Mouse (Mus musculus) midbrain, embryonic 11.5 days (tissue): ENCODE data around the gene Uba52. TPM values are rescaled to one million over a fixed set of nuclear protein-coding genes. Genes with fewer than 3 reads are reported as not detected.

Experiments used
- ATAC-seq: fragments of 200-750 bp; cut with Nextera tagmentation; 2 replicates; pipeline ENCODE4 v1.8.0; 2017; ENCODE audit warnings: moderate TSS enrichment, moderate library complexity; ENCODE audit not compliant: low FRiP score
- DNase-seq: peaks from one replicate; pipeline ENCODE4 v3.0.0; 2015; ENCODE audit warnings: low spot score; ENCODE audit errors: missing footprints
- H3K27ac ChIP-seq: fragments of 300-500 bp; sonication (generic); 2 replicates; pipeline ENCODE4 v1.5.1; 2014; ENCODE audit warnings: low read depth, low read length
- H3K27me3 ChIP-seq: fragments of 300-500 bp; sonication (generic); 2 replicates; pipeline ENCODE4 v1.6.1; 2014; ENCODE audit warnings: mild to moderate bottlenecking, low read length, moderate library complexity, mixed read lengths; ENCODE audit not compliant: control insufficient read depth, insufficient read depth
- H3K36me3 ChIP-seq: fragments of 300-500 bp; sonication (generic); 2 replicates; pipeline ENCODE4 v1.6.1; 2014; ENCODE audit warnings: mild to moderate bottlenecking, low read length, moderate library complexity, mixed read lengths; ENCODE audit not compliant: control insufficient read depth, insufficient read depth
- H3K4me1 ChIP-seq: fragments of 300-500 bp; sonication (generic); 2 replicates; pipeline ENCODE4 v1.6.1; 2014; ENCODE audit warnings: low read length; ENCODE audit not compliant: control insufficient read depth, insufficient read depth
- H3K4me2 ChIP-seq: fragments of 300-500 bp; sonication (generic); 2 replicates; pipeline ENCODE4 v1.6.1; 2014; ENCODE audit warnings: mild to moderate bottlenecking, moderate library complexity
- H3K4me3 ChIP-seq: fragments of 300-500 bp; sonication (generic); 2 replicates; pipeline ENCODE4 v1.5.1; 2014; ENCODE audit warnings: low read depth, low read length
- H3K9ac ChIP-seq: fragments of 300-500 bp; sonication (generic); 2 replicates; pipeline ENCODE4 v1.6.1; 2014; ENCODE audit warnings: low read length
- H3K9me3 ChIP-seq: fragments of 300-500 bp; sonication (generic); 2 replicates; pipeline ENCODE4 v1.6.1; 2016; ENCODE audit warnings: low read length; ENCODE audit not compliant: control insufficient read depth
- WGBS: fragments of 180-500 bp; shearing (Covaris S2); extraction: QIAGEN DNeasy Blood & Tissue Kit; methylation state at CpG from one replicate; pipeline ENCODE4 v1.1.7; 2014; 5-methylcytosine and 5-hydroxymethylcytosine counted together
- polyA plus RNA-seq: library from polyadenylated mRNA; unstranded; fragments of >200 nt; fragmentation: Nextera tagmentation; extraction: Ambion mirVana; gene quantifications from 2 replicates; pipeline ENCODE4 v1.2.1, GENCODE M21; 2014

The Uba52 gene
- polyA plus RNA-seq, 1 experiment from 2014 or later = 852 TPM

- Histone ChIP-seq H3K9me3 (no peaks in the 10 kb centered on the region), H3K4me2 (peak within 1 kb of the TSS; percentile 39), H3K4me1 (peaks cover 33% of the 10 kb centered on the region), H3K9ac (no peak within 1 kb of the TSS), H3K36me3 (no peaks in the 10 kb centered on the region), H3K4me3 (peak within 1 kb of the TSS; percentile 28), H3K27me3 (peaks cover 98% of the 10 kb centered on the region), H3K27ac (no peak within 1 kb of the TSS)
- ATAC-seq (no peak), DNase-seq (peak; percentile 87)
- under 1% methylated on average over 60 of the region's 93 CpGs for WGBS
Measured at GRCm38 (mm10) chr8:70492664-70493640, 17.6 kb downstream of the Uba52 start, which contains the start of gene Crlf1. TSS of gene Crlf1 (plus strand) at chr8:70493158.

- Histone ChIP-seq H3K4me3 (no peak overlapping the region), H3K4me2 (no peak overlapping the region), H3K9ac (no peak overlapping the region), H3K9me3 (no peaks in the 10 kb centered on the region), H3K36me3 (no peaks in the 10 kb centered on the region), H3K27me3 (peaks cover 98% of the 10 kb centered on the region), H3K27ac (no peak overlapping the region), H3K4me1 (peaks cover 36% of the 10 kb centered on the region)
- DNase-seq = peak; percentile 93
- ATAC-seq = no peak
- 1% methylated on average over 20 of the region's 20 CpGs for WGBS
Measured at GRCm38 (mm10) chr8:70490880-70491495, 19.6 kb downstream of the Uba52 start.

- Histone ChIP-seq H3K4me3 (no peak overlapping the region; the same call in 1 of the 2 replicates), H3K36me3 (no peaks in the 10 kb centered on the region), H3K4me2 (peak overlapping the region; percentile 35; the same call in 1 of the 2 replicates), H3K27ac (no peak overlapping the region), H3K27me3 (peaks cover 97% of the 10 kb centered on the region), H3K9me3 (no peaks in the 10 kb centered on the region), H3K4me1 (peaks cover 36% of the 10 kb centered on the region), H3K9ac (no peak overlapping the region)
- ATAC-seq (no peak), DNase-seq (peak; percentile 92)
- WGBS = 4% methylated on average over 10 of the region's 10 CpGs
Measured at GRCm38 (mm10) chr8:70490061-70490879, 20.3 kb downstream of the Uba52 start.

GRCm38 (mm10) chr8:70489576-70489975 lies 21.0 kb downstream of the Uba52 start:
- H3K4me3 ChIP-seq = peak overlapping the region; percentile 18
- under 1% methylated on average over 34 of the region's 41 CpGs for WGBS
- H3K4me2 ChIP-seq = peak overlapping the region; percentile 35
- H3K4me1 ChIP-seq = peaks cover 35% of the 10 kb centered on the region
- ATAC-seq (no peak), DNase-seq (no peak)
- H3K9ac ChIP-seq = no peak overlapping the region
- H3K27me3 ChIP-seq = peaks cover 95% of the 10 kb centered on the region
- H3K9me3 ChIP-seq = no peaks in the 10 kb centered on the region
- no peaks in the 10 kb centered on the region for H3K36me3 ChIP-seq
- H3K27ac ChIP-seq = no peak overlapping the region

- Histone ChIP-seq H3K36me3 (no peaks in the 10 kb centered on the region), H3K9me3 (no peaks in the 10 kb centered on the region), H3K9ac (no peak overlapping the region), H3K4me1 (peaks cover 33% of the 10 kb centered on the region), H3K27ac (no peak overlapping the region), H3K4me3 (peak overlapping the region; percentile 18; the same call in 1 of the 2 replicates), H3K4me2 (peak overlapping the region; percentile 35), H3K27me3 (peaks cover 90% of the 10 kb centered on the region)
- ATAC-seq (no peak), DNase-seq (peak; percentile 91)
- WGBS = 5% methylated on average over 14 of the region's 14 CpGs
Measured at GRCm38 (mm10) chr8:70488931-70489470, 21.6 kb downstream of the Uba52 start.

GRCm38 (mm10) chr8:70487993-70488796 lies 22.4 kb downstream of the Uba52 start:
- Histone ChIP-seq H3K4me1 (peaks cover 27% of the 10 kb centered on the region), H3K9me3 (no peaks in the 10 kb centered on the region), H3K27ac (no peak overlapping the region), H3K36me3 (no peaks in the 10 kb centered on the region), H3K4me3 (peak overlapping the region; percentile 27), H3K4me2 (peak overlapping the region; percentile 42), H3K27me3 (peaks cover 84% of the 10 kb centered on the region), H3K9ac (0 out of 2 replicates have a peak overlapping the region, but pooled peaks have one; percentile 2)
- WGBS = under 1% methylated on average over 55 of the region's 55 CpGs
- peak; percentile 31; the same call in 1 of the 2 replicates for ATAC-seq
- DNase-seq = peak; percentile 92

GRCm38 (mm10) chr8:70486941-70487520 lies 23.6 kb downstream of the Uba52 start, which contains the start of gene Tmem59l:
TSS of gene Tmem59l (minus strand) at chr8:70487358.
- peak within 1 kb of the TSS; percentile 49 for H3K4me2 ChIP-seq
- H3K36me3 ChIP-seq = no peaks in the 10 kb centered on the region
- peak within 1 kb of the TSS; percentile 27 for H3K4me3 ChIP-seq
- H3K27me3 ChIP-seq = peaks cover 72% of the 10 kb centered on the region
- H3K4me1 ChIP-seq = peaks cover 22% of the 10 kb centered on the region
- H3K9ac ChIP-seq = peak within 1 kb of the TSS; percentile 41
- no peak within 1 kb of the TSS for H3K27ac ChIP-seq
- 3% methylated on average over 32 of the region's 33 CpGs for WGBS
- ATAC-seq = peak; percentile 41; the same call in 1 of the 2 replicates
- peak; percentile 91 for DNase-seq
- no peaks in the 10 kb centered on the region for H3K9me3 ChIP-seq
